Mouse (Mus musculus) ES-Bruce4 (cell line): ENCODE data around the gene Ms4a1.

Experiments used
- CTCF ChIP-seq: IDR thresholded peaks from one replicate; pipeline ENCODE4 v1.8.1; 2011; ENCODE audit warnings: low read depth, low read length
- POLR2A ChIP-seq: IDR thresholded peaks from one replicate; pipeline ENCODE4 v1.8.1; 2011; ENCODE audit warnings: low read length; ENCODE audit not compliant: insufficient read depth

GRCm38 (mm10) chr19:11283773-11284172, 17.7 kb upstream of the Ms4a1 start, which contains the start of gene Ms4a5:
- TF ChIP-seq CTCF (no peak), POLR2A (no peak)
